Mouse (Mus musculus) thymus, postnatal 4 days (tissue): Measurements from ENCODE around the gene Ccm2.

ENCODE experiments used
- DNase-seq: peaks from one replicate; pipeline ENCODE4 v3.0.0; 2021

Gene Ccm2

GRCm38 (mm10) chr11:6585748-6586147 lies 39.1 kb downstream of the Ccm2 start:
- DNase-seq = no peak

GRCm38 (mm10) chr11:6586660-6587059 lies 40.0 kb downstream of the Ccm2 start:
- DNase-seq = no peak

GRCm38 (mm10) chr11:6587249-6587940 lies 40.7 kb downstream of the Ccm2 start:
- no peak for DNase-seq

GRCm38 (mm10) chr11:6588295-6588694 lies 41.6 kb downstream of the Ccm2 start:
- DNase-seq = no peak

- no peak for DNase-seq
These were observed 43.2 kb downstream of the Ccm2 start for GRCm38 (mm10) chr11:6589838-6590237.

- DNase-seq = no peak
These were observed 44.4 kb downstream of the Ccm2 start for GRCm38 (mm10) chr11:6590933-6591675.

- DNase-seq = no peak
These were observed 46.7 kb downstream of the Ccm2 start for GRCm38 (mm10) chr11:6593406-6593805.

GRCm38 (mm10) chr11:6594845-6595244 lies 48.2 kb downstream of the Ccm2 start:
- no peak for DNase-seq

- DNase-seq = no peak
These were observed 48.7 kb downstream of the Ccm2 start for GRCm38 (mm10) chr11:6595339-6595738.

GRCm38 (mm10) chr11:6596205-6596604 lies 49.5 kb downstream of the Ccm2 start:
- no peak for DNase-seq

- no peak for DNase-seq
These were observed 49.9 kb downstream of the Ccm2 start for GRCm38 (mm10) chr11:6596616-6597015.

- no peak for DNase-seq
These were observed 50.8 kb downstream of the Ccm2 start for GRCm38 (mm10) chr11:6597523-6597922.

- no peak for DNase-seq
These were observed 51.7 kb downstream of the Ccm2 start for GRCm38 (mm10) chr11:6598191-6598889.

- DNase-seq = peak; percentile 32
These were observed 52.5 kb downstream of the Ccm2 start for GRCm38 (mm10) chr11:6599011-6599681.

GRCm38 (mm10) chr11:6599831-6600230 lies 53.1 kb downstream of the Ccm2 start:
- DNase-seq = peak; percentile 20

GRCm38 (mm10) chr11:6600284-6600944 lies 53.7 kb downstream of the Ccm2 start:
- no peak for DNase-seq

- DNase-seq = peak; percentile 19
These were observed 55.2 kb downstream of the Ccm2 start for GRCm38 (mm10) chr11:6601649-6602480.

GRCm38 (mm10) chr11:6602662-6603061 lies 56.0 kb downstream of the Ccm2 start:
- DNase-seq = no peak

- DNase-seq = no peak
These were observed 56.5 kb downstream of the Ccm2 start for GRCm38 (mm10) chr11:6603224-6603623.

GRCm38 (mm10) chr11:6603887-6604603 lies 57.4 kb downstream of the Ccm2 start:
- peak; percentile 27 for DNase-seq

- no peak for DNase-seq
These were observed 57.9 kb downstream of the Ccm2 start for GRCm38 (mm10) chr11:6604604-6604936.
